Mouse (Mus musculus): ENCODE results near the gene Gm2174. TPM values are rescaled to one million over a fixed set of nuclear protein-coding genes. Genes with fewer than 3 reads are reported as not detected.

The Gm2174 gene
- total RNA-seq (2021), result not detected
- long read RNA-seq, experiment 1, result 0 reads
- long read RNA-seq, experiment 2, result 0 reads

- DNase-seq (ENCODE audit: low spot score in 2 of 2), result no peak
Observed at GRCm38 (mm10) chrX:56447524-56448015, at the start of gene Gm2174. Gm2174 (plus strand) TSS chrX:56447965.

GRCm38 (mm10) chrX:56404646-56405045 lies 43.1 kb upstream of the Gm2174 start:
- DNase-seq (ENCODE audit: low spot score in 2 of 2), result no peak

- DNase-seq (ENCODE audit: low spot score in 2 of 2), result no peak
Observed at GRCm38 (mm10) chrX:56405482-56405881, 42.3 kb upstream of the Gm2174 start.

DNA sequence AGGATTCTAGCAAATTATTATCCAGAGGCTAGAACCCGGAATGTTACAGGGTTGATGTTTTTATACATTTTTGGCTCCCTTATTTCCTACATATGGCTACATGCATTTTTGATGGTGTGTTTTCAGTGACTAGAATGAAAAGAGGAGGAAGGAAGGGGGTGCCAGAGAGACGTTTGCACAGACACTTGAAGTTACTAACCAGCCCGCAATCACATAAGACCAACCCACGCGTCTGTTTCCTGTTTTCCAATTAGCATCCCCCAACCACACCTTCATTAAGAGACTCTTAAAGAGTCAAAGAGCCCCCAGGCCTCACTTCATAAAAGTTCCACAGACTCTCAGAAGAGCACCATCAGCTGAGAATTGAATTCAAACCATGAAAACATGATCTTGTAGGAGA lies 41.6 kb upstream of the Gm2174 start:
- DNase-seq (ENCODE audit: low spot score in 2 of 2), result no peak

- no peak for DNase-seq (ENCODE audit: low spot score in 2 of 2)
Observed at GRCm38 (mm10) chrX:56416277-56416676, 31.5 kb upstream of the Gm2174 start.

- no peak for DNase-seq (ENCODE audit: low spot score in 2 of 2)
Observed at GRCm38 (mm10) chrX:56417541-56417940, 30.2 kb upstream of the Gm2174 start.

DNA sequence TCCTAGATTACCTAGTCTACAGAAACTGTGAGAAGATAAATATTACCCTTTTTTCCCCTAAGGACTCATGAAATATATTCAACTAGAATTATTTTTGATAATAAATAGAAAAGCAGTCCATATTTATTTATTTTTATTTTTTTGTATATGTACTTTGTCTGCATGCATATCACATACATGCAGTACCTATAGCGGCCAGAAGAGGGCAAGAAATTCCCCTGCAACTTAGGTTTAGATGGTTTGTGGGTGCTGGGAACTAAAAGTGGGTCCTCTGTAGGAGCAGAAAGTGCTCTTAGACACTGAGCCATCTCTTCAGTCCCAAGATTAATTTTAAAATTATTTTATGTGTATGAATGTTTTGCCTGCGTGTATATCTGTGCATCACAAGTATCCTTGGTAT lies 17.2 kb upstream of the Gm2174 start:
- no peak for DNase-seq (ENCODE audit: low spot score in 2 of 2)

DNA sequence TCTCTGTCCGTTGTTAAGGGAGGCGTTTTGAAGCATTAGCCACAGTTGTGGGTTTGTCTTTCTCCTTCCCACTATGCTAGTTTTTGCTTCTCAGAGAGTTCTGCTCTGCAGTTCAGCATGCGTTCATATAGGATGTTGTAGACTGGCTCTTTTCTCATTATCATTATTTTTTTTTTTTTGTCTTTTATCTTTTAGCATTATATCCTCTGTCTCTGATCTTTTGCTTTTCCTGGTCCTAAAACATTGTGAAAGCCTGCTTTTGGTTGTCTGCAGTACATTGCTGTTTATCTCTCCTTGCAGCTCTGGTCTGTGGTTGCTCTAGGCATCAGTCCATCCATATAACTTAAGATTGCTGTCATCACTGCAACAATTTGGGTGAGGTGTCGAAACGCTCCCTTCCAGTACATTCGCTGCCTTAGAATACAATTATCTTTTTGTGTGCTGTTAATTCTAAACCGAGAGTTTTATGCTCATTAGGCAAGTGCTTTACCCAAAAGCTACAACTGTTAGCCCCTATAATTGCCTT lies 11.9 kb upstream of the Gm2174 start:
- DNase-seq (ENCODE audit: low spot score in 2 of 2), result no peak

- no peak for DNase-seq (ENCODE audit: low spot score in 2 of 2)
Observed at GRCm38 (mm10) chrX:56446487-56447428, 1.0 kb upstream of the Gm2174 start.

GRCm38 (mm10) chrX:56454671-56455371 lies 7.1 kb downstream of the Gm2174 start, which contains the start of gene Ints6l:
Ints6l (plus strand) TSS chrX:56454857.
- peak; percentile 70 to 82 for DNase-seq (ENCODE audit: low spot score in 2 of 2)

DNA sequence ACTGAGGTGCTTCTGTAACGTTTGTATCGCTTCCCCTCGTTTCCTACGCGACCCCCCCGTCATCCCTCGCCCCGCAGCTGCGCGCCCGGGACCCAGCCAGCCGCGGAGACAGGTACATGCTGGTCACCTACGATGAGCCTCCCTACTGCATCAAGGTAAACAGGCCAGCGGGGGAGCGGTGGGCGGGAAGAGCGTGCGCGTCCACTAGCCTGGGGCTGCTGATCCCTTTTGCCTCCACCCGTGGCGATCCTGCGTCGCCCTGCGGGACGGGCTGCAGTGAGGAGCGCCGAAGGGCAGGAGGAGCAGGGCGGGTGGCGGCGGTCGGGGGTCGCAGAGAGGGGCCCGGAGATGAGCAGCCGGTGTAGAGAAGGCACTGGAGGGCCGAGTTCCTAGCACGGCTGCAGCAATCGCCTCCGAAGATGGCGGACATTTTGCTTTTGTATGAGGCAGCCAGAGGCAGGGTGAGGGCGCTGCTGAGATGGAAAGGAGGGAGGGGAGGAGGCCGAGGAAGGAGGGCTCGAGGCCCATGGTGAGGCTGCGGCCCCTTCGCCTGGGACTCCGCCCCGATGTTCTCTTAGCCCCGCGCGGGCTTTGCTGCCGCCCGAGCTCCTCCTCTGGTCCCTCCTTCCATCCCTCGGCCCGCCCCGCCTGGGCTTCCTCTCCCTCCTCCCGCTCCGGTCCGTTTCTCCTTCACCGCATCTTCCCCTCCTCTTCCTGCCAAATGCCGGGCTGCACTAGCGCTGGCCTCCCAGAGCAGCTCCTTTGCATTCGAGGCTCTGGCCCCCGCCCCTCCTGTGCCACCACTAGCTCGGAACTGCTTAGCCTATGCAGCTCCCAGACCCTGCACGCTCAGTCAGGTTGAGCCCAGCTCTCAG lies 7.8 kb downstream of the Gm2174 start:
- DNase-seq (ENCODE audit: low spot score in 2 of 2), result peak; percentile 79 to 86

DNA sequence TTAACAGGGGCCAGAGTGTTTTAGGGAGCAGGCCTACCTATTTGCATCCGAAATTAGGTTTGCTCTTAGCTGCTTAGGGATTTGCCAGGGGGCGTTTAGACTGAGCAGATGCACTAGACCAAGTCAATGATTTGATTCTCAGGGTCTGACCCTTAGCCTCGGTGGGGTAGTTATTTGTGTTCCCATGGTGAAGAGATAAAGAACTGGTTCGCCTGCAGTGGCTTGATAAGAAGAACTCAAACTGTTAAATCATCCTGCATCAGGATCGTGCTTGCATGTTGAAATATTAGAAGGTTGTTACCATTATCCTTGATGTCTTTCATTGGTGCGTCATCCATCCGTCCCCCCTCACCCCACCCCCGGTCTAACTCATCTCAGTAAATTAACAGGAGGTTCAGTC lies 8.6 kb downstream of the Gm2174 start:
- DNase-seq (ENCODE audit: low spot score in 2 of 2), result no peak

GRCm38 (mm10) chrX:56462020-56462933 lies 14.5 kb downstream of the Gm2174 start:
- DNase-seq (ENCODE audit: low spot score in 2 of 2), result no peak

DNA sequence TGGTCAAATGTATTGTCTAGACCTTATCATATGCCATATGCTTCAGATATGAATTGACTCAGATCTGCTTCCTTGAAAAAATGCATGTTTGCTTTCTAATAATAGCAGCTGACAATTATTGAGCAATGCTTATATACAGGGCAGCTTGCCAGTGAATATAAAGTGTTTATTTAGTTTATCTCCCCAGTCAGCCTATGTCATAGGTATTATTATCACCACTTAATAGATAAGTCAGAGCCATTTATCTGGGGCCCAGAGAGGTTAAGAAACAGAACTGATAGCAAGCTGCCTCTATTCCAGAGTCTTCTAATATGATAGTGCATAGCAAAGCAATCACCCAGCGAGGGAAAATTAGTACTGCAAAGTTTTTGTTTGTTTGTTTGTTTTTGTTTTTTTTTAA lies 17.1 kb downstream of the Gm2174 start:
- no peak for DNase-seq (ENCODE audit: low spot score in 2 of 2)

DNA sequence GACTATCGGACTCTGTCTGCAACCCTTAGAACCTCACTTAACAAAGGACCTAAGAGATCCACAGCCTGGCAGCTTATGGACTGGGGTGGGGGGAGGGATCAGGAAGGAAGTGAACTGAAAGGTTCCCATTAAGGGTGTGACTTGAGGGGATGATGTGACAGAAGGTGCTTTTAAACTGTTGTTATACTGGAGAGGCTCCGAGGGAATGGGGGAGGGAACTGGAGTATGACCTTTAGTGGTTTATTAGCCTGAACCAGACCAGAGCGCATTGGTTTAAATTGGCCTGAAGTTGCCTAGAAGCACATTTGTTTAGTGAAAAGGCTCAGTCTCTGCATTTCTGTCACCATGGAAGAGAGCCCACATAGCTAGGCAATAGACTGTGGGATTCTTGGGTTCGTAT lies 19.9 kb downstream of the Gm2174 start:
- DNase-seq (ENCODE audit: low spot score in 2 of 2), result no peak

DNA sequence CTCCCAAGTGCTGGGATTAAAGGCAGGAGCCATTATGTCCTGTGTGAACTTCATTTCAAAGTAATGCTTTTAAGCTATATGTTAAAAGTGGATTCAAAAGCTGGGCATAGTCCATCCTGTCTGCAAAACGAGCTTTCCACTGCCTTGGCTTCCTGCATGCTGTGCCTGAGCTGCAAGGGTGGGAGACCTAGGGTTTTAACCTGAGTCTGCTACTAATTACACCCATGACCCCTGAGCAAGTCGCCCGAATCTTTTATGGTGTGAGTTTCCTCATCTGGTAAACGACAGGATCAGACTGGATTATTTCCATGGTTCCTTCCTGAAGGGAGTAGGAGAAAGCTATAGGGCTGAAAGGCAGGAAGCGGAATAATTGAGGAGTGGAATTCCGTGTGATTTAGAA lies 20.7 kb downstream of the Gm2174 start:
- no peak for DNase-seq (ENCODE audit: low spot score in 2 of 2)

DNA sequence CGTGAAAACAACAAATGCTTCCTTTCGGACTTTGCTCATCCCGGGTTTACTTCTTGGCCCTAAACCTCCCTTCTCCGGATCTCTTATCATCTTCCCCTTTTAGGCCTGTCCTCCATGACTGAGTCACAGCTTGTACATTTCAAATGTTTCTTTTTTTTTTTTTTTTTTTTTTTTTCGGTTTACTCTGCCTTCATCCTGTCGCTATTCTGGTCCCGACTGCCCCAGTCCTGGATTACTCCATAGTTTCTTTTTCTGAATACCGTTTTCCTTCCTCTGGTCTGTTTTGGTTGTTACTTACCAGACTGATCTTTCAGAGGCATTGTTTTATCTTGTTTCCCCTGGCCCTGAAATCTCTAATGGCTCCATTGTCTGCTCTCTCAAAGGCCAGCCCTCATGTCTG lies 26.3 kb downstream of the Gm2174 start:
- no peak for DNase-seq (ENCODE audit: low spot score in 2 of 2)

DNA sequence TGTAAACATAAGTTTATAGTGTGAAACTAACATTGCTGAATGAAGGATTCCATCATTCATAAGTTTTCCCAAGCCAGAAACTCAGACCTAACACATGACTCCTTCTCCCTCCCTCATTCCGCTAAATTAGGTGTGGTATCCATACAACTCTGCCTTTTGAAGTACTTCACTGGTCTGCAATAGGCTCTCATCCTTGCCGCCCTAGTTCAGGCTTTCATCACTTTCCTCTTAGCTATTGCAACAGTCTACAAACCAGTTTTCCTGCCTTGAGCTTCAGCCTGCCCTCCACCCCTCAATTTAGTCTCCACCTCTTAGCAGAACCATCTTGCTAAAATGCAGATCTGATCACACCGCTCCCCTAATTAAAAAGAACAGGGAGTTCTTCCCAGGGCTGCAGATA lies 29.8 kb downstream of the Gm2174 start:
- no peak for DNase-seq (ENCODE audit: low spot score in 2 of 2)

- DNase-seq (ENCODE audit: low spot score in 2 of 2), result no peak
Observed at GRCm38 (mm10) chrX:56481906-56482305, 34.1 kb downstream of the Gm2174 start.

DNA sequence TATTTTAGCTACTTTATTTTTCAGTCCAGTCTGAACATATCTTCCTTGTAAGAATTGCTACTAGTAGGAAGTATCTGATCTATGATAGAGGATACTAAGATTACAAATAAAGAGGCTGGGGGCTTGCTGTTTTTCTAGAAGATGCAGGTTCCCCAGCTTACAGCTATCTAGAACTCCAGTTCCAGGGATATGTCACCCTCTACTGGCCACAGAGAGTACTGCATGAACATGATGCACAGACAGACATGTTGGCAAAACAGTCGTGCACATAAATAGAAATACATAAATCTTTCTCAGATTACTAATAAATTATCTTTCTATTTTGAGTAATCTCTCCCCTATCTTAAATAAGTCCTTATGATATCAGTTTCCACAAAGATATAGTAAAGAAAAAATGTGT lies 42.0 kb downstream of the Gm2174 start:
- DNase-seq (ENCODE audit: low spot score in 2 of 2), result peak; percentile 60 to 82

Data from left cerebral cortex, adult 18-20 months (tissue).